9 mouse cellular contexts compared by ENCODE assay signal in the genomic region with DNA sequence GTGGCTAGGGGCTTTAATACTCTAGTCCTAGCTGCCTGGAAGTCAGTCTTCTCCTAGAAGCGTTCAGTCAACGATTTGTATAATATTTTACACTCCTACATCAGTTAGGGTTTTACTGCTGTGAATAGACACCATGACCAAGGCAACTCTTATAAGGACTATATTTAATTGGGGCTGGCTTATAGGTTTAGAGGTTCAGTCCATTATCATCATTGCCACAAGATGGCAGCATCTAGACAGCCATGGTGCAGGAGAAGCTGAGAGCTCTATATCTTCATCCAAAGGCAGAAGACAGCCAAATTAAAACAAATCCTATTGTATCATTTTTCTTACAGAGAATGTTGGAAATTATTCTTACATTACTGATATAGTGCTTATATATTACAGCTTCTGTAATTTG.
DNase-seq lines count a peak whose midpoint lies in the region; ATAC-seq and TF ChIP-seq lines count a peak whose summit lies in the region.
"Had no signal": no experiment of that assay in that cellular context is flagged by ENCODE, and none has a peak within 500 bp of the region (broad histone marks: within the 10 kb centered on the region; RNA-seq: fewer than 3 reads in every experiment).

No protein-coding gene starts in this region.

- ATAC-seq in embryonic facial prominence, embryonic 11.5 days (replicated peaks; ENCODE audit: insufficient number of reproducible peaks, low FRiP score, low TSS enrichment, low read depth) = no peak
- no peak for ATAC-seq in lung, embryonic 14.5 days (ENCODE audit: insufficient read depth)
- ATAC-seq in embryonic facial prominence, embryonic 14.5 days (ENCODE audit: low read depth) = no peak

- H3K4me1 ChIP-seq in embryonic facial prominence, embryonic 11.5 days (ENCODE audit: control insufficient read depth, insufficient read depth, low read length) = no peaks in the 10 kb centered on the region
- H3K4me1 ChIP-seq in embryonic facial prominence, embryonic 10.5 days = no peaks in the 10 kb centered on the region
- no peaks in the 10 kb centered on the region for H3K4me1 ChIP-seq in lung, embryonic 14.5 days (ENCODE audit: insufficient read depth)
- H3K4me1 ChIP-seq in embryonic facial prominence, embryonic 14.5 days (ENCODE audit: control insufficient read depth, insufficient read depth, low read length) = no peaks in the 10 kb centered on the region

- no peak overlapping the region for H3K9ac ChIP-seq in embryonic facial prominence, embryonic 11.5 days (replicated peaks; ENCODE audit: low read length)
- no peak overlapping the region for H3K9ac ChIP-seq in lung, embryonic 14.5 days
- no peak overlapping the region for H3K9ac ChIP-seq in embryonic facial prominence, embryonic 14.5 days (ENCODE audit: low read depth, low read length)

- H3K4me2 ChIP-seq in embryonic facial prominence, embryonic 11.5 days (ENCODE audit: low read depth, low read length) = no peak overlapping the region
- no peak overlapping the region for H3K4me2 ChIP-seq in lung, embryonic 14.5 days
- no peak overlapping the region for H3K4me2 ChIP-seq in embryonic facial prominence, embryonic 14.5 days (ENCODE audit: low read depth, low read length)

- peak; percentile 32 for TF ChIP-seq CTCF in lung, embryonic 14.5 days (IDR thresholded peaks at IDR 0.05; ENCODE audit: low read depth)

- DNase-seq in embryonic facial prominence, embryonic 11.5 days (ENCODE audit: low spot score) = peak; percentile 7
- DNase-seq in embryonic facial prominence, embryonic 10.5 days (ENCODE audit: low spot score) = no peak
- peak; percentile 45 for DNase-seq in lung, embryonic 14.5 days
- DNase-seq in lung, postnatal 4 days = no peak
- DNase-seq in NIH3T3 (ENCODE audit: low read depth) = peak; percentile 56
- DNase-seq in embryonic facial prominence, embryonic 14.5 days (ENCODE audit: low spot score) = peak; percentile 1
- DNase-seq in urinary bladder, postnatal 36 days (ENCODE audit: low spot score in 2 of 2) = no peak
- DNase-seq in ovary, postnatal 14 days (ENCODE audit: low spot score) = no peak
- DNase-seq: right cerebral cortex, postnatal 4 days had no signal

- WGBS in embryonic facial prominence, embryonic 11.5 days = 56% methylated on average over 2 of the region's 2 CpGs
- 54% methylated on average over 2 of the region's 2 CpGs for WGBS in embryonic facial prominence, embryonic 10.5 days
- 47% methylated on average over 2 of the region's 2 CpGs for WGBS in lung, embryonic 14.5 days
- 50% methylated on average over 2 of the region's 2 CpGs for WGBS in embryonic facial prominence, embryonic 14.5 days

- no peaks in the 10 kb centered on the region for H3K36me3 ChIP-seq in embryonic facial prominence, embryonic 11.5 days (replicated peaks; ENCODE audit: control insufficient read depth, insufficient read depth, low read depth, low read length)
- no peaks in the 10 kb centered on the region for H3K36me3 ChIP-seq in embryonic facial prominence, embryonic 10.5 days (replicated peaks)
- no peaks in the 10 kb centered on the region for H3K36me3 ChIP-seq in lung, embryonic 14.5 days (ENCODE audit: insufficient read depth)
- no peaks in the 10 kb centered on the region for H3K36me3 ChIP-seq in embryonic facial prominence, embryonic 14.5 days (ENCODE audit: control insufficient read depth, insufficient read depth, low read length)

- no peak overlapping the region for H3K4me3 ChIP-seq in embryonic facial prominence, embryonic 11.5 days (ENCODE audit: low read depth, low read length)
- H3K4me3 ChIP-seq in embryonic facial prominence, embryonic 10.5 days = no peak overlapping the region
- H3K4me3 ChIP-seq in lung, embryonic 14.5 days (ENCODE audit: low read depth, low read length) = no peak overlapping the region
- H3K4me3 ChIP-seq in embryonic facial prominence, embryonic 14.5 days (ENCODE audit: low read depth, low read length) = no peak overlapping the region

- no peak overlapping the region for H3K27ac ChIP-seq in embryonic facial prominence, embryonic 11.5 days (replicated peaks; ENCODE audit: low read depth, low read length)
- H3K27ac ChIP-seq in embryonic facial prominence, embryonic 10.5 days (replicated peaks) = no peak overlapping the region
- H3K27ac ChIP-seq in lung, embryonic 14.5 days (ENCODE audit: low read depth) = no peak overlapping the region
- no peak overlapping the region for H3K27ac ChIP-seq in embryonic facial prominence, embryonic 14.5 days (replicated peaks; ENCODE audit: low read depth, low read length)

- no peaks in the 10 kb centered on the region for H3K9me3 ChIP-seq in embryonic facial prominence, embryonic 11.5 days (replicated peaks; ENCODE audit: control insufficient read depth, low read length)
- 0 out of 2 replicates have a peak, but pooled peaks cover 4% of the 10 kb centered on the region for H3K9me3 ChIP-seq in embryonic facial prominence, embryonic 10.5 days
- H3K9me3 ChIP-seq in lung, embryonic 14.5 days (ENCODE audit: low read depth, low read length) = no peaks in the 10 kb centered on the region
- H3K9me3 ChIP-seq in embryonic facial prominence, embryonic 14.5 days (ENCODE audit: control insufficient read depth, low read length) = no peaks in the 10 kb centered on the region

- H3K27me3 ChIP-seq in embryonic facial prominence, embryonic 11.5 days (ENCODE audit: control insufficient read depth, insufficient read depth, low read length) = no peaks in the 10 kb centered on the region
- H3K27me3 ChIP-seq in embryonic facial prominence, embryonic 10.5 days (replicated peaks; ENCODE audit: low read depth, poor library complexity, severe bottlenecking) = no peaks in the 10 kb centered on the region
- H3K27me3 ChIP-seq in lung, embryonic 14.5 days (ENCODE audit: insufficient read depth, low read length) = no peaks in the 10 kb centered on the region
- no peaks in the 10 kb centered on the region for H3K27me3 ChIP-seq in embryonic facial prominence, embryonic 14.5 days (replicated peaks; ENCODE audit: control insufficient read depth, insufficient read depth, low read length)

Comparison
In these comparisons a context has a peak if more than half of its experiments do, and no peak if none do; other contexts are left out.
1. DNase-seq: peak in embryonic facial prominence, embryonic 11.5 days (single experiment), lung, embryonic 14.5 days (single experiment), NIH3T3 (single experiment) and embryonic facial prominence, embryonic 14.5 days (single experiment); none in embryonic facial prominence, embryonic 10.5 days (single experiment), lung, postnatal 4 days (0 of 2), urinary bladder, postnatal 36 days (0 of 2) and ovary, postnatal 14 days (single experiment).